Mouse (Mus musculus): ENCODE measurements around the gene Dnah2.

The Dnah2 gene

DNA sequence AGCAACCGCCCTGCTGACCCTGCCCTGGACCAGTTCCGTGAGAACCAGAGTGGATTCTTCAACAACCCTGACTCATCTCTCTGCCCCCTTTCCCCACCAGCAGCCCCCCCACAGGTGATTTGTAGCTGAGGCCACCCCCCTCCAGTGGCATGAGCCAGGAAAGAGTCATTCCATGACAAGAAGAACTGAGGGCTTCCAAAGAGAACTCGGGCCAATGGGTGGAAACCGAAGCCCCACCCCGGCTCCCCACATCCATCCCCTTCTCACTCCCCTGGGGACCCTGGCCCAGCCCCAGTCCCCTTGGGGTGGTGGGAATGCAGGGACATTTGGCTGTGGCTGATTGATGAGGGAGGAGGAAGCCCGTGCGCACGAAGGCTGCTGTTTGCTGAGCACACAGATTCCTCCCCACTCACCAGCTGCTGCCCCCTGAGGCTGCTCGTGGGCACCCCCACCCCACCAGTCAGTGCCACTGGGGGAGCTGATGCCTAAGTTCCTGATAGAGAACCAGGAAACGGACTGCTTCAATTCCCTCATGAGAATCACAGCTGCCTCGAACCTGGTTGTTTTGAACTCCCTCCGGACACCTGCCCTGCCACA lies at the start of gene Dnah2:
Dnah2 (minus strand) TSS at position 51 of the 597 bp plus-strand sequence.
- DNase-seq, result no peak

DNA sequence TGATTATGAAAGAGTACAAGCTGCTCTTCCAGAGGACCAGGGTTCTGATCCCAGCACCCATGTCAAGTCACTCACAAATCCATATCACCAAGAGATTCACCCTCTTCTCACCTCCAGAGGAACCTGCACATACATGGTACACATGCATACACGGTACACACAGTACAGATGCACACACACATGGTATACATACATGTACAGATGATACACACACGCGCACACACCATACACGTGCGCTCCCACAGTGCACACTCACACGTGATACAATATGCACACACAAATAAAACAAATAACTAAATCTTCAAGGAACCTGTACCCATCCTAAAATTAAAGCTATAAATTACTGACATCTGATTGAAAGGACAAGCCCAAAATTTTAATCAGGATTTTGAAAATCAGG lies 45.9 kb upstream of the Dnah2 start:
- DNase-seq, result no peak

DNA sequence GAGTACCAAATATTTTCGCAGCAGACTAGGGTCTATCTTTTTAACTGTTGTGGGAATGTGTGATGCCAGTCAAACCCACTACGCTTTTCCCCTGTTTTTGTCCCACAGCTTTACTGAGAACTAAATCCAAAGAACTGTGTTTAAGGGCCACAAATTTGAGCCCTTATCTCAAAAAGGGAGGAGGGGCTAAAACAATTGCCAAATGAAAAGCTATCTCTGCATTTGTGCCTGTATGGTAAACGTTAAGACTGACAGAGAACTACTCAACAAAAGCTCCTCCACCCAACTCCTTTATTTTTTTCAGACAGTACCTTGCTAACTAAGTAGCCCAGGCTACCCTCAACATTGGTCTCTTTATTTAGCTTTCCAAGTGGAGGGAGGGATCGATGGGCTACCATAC lies 43.9 kb upstream of the Dnah2 start:
- no peak for DNase-seq

DNA sequence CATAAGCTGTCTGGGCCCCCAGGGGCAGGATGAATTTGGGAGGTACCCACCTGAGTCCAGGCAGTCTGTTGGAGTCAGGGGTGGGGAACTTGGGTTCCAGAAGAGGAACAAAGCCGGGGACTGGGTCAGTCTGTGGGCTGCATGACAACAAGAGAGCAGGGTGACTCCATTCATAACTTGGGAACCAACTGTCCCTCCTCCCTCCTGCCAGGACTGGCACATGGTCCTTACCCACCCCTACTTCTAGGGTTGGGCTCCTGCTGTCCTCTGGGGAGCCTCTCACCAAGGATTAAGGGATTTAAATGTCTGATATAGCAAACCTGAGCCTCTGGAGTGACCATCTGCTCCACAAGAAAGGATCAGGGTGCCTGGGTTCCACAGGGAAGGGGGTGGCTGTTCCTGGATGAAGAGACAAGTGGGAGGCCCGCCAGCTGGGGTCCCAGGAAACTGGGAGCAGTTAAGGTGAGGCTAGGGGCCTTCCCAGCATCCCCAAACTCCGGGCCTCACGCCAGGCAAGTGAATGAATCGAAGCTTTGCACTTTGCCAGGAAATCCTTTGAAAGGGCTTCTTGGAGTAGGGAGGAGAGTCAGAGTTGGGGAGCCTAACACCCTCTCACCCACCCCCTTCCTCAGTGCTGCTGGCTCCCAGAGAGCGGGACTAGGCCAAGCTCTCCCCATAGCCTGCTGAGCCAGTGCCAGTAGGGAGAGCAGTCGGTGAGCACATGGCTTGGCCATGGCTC lies 43.2 kb upstream of the Dnah2 start:
- DNase-seq, result no peak

DNA sequence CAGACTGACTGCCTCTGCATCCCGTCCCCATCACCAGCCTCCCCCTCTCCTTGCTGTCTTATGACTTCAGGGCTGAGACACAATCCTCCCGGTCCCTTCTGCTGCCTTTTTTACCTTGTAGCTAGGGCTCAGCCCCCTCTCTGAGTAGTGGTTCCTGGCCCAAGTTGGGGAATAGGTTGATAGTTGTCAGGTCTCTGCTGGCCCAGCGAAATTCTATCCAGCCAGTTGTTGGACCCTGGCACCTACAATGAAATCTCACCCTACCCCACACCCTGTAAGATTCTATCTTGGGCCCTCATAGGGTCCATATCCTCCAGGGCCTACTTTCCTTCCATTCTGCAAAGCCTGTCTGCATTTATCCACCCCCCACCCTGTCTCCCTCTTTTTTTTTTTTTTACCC lies 42.5 kb upstream of the Dnah2 start:
- DNase-seq, result no peak

DNA sequence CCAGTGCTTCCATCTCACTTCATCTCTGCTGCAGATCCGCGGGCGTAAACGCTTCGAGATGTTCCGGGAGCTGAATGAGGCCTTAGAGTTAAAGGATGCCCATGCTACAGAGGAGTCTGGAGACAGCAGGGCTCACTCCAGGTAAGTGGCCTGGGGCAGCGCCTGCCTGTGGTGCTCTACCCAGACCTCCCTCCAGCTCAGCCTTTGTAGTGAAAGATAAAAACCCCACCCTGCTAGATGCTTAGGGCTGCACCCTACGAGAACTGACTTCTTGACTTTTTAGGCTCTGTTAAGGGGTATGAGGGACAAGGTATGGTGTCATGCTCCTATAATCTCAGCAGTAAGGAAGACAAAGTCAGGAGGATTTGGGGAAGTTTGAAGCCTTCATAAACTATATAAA lies 41.7 kb upstream of the Dnah2 start:
- DNase-seq, result no peak

DNA sequence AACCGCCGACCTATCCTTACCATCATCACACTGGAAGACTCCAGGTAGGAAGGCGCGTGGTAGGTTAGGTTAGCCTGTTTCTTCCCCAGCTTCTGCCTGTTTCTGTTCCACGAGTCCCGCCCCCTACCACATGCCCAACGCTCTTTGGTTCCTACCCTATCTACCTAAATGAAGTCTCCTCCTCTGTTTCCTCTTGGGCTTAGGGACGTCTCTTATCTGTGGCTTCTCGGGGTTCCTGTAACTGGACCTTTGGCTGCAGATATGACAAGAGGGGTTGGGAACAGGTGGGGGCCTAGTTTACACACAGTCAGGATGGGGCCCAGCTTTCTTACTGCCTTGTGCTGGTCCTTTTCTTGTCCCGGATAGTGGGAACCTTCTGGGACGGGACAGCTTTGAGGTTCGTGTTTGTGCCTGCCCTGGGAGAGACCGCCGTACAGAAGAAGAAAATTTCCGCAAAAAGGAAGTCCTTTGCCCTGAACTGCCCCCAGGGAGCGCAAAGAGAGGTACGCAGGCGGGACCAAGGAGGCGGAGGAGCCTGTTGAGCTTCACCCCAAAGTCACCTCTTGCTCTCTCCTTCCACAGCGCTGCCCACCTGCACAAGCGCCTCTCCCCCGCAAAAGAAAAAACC lies 40.4 kb upstream of the Dnah2 start:
- no peak for DNase-seq

DNA sequence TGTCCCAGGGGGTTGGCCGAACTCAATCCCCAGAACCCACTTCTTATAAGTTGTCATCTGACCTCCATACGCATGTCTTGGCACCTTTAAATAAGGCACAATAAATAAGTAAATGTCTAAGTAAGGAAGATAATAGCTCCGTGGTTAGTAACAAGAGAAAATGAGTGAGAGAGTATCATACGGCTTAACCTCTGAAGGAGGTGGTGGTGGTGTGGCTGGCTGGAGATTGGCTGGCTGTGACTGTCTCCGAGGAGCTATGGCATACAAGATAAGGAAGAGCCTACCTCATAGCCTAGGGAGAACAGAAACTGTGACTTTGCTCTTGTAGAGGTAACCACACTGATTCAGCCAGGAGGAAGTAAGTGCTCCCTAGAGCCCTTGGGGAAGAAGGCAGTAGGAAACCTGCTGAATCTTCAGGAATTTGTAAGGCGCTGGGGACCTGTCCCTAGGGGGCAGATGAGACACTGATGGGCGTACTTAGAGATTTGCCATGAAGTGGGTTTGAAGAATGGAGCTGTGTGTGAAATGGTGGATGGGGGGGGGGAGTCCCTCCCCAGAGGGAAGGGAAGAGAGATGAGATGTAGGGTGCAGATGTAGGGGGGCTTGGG lies 36.9 kb upstream of the Dnah2 start:
- no peak for DNase-seq

DNA sequence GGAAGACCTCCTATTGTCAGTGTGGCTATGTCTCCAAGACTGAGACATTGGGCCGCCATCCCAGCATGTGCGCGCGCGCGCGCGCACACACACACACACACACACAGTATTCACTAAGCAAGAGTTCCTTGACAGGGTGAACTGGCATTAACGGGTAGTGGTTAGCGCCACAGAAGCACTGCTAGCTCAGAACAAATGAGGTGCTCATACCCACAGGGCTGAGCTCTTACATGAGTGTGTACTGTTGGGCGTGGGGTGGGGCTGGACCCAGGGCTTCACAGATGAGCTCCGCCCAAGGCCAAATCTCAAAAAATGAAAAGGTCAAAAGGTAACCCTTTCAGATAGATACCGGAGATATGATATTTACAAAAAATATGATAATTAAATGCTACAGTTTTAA lies 36.0 kb upstream of the Dnah2 start:
- DNase-seq, result no peak

DNA sequence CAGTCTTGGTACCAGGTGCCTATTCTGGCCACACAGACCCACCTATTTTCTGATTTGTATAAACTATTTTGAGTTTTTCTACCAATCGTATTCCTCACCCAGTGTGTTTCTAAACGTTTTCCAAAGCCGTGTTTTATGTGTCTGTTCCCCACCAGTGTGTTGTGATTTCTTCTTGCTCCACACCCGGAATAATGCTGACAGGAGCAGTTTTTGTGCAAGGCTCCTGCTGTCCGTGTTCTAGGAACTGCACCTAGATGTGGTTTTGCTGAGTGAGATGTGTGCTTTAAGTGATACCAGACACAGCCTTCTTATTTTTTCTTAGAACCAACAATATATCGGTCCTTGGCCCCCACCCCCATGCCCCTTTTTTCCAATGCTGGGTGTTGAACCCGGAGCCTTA lies 35.1 kb upstream of the Dnah2 start:
- DNase-seq, result no peak

DNA sequence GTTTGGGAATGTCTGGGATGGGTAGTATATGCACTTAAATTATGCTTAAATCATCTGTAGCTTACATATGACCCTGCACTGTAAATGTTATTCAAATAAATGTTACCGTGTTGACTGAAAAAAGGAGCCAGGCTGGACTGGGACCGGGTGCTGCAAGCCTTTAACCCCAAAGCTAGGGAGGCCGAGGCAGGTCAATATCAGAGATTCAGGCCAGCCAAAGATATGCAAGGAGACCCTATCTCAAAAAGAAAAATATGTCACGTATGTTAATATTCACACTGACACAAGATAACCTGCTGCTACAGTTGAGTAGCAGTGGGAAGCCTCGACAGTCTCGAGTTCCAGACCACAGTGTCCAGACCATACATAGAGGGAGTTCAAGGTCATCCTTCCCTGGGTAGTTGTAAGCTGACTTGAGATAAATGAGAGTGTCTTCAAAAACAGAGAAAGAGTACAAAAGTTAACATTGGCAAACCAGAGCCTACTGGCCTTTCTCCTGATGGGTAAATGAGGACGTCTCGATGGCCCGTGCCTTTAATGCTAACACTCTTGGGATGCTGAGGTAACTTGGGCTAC lies 33.4 kb upstream of the Dnah2 start:
- no peak for DNase-seq

DNA sequence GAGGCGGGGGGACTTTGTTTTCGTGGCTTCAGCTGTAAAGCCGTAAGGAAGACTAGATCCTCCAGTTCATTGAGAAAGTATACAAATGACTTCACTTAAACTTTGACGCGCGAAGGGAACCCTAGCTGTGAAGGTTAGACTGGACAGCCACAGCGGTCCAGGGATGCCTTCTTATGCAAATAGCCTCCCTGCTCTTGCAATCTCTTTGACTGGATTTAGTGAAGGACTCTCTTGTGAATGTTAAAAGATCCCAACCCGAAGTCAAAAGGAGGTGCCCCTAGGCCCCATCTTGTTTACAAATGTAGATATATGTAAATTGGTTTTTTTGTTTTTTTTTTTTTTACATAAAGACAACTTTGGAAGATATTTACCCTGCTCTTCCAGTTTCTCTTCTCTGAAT lies 32.9 kb upstream of the Dnah2 start:
- DNase-seq, result no peak

DNA sequence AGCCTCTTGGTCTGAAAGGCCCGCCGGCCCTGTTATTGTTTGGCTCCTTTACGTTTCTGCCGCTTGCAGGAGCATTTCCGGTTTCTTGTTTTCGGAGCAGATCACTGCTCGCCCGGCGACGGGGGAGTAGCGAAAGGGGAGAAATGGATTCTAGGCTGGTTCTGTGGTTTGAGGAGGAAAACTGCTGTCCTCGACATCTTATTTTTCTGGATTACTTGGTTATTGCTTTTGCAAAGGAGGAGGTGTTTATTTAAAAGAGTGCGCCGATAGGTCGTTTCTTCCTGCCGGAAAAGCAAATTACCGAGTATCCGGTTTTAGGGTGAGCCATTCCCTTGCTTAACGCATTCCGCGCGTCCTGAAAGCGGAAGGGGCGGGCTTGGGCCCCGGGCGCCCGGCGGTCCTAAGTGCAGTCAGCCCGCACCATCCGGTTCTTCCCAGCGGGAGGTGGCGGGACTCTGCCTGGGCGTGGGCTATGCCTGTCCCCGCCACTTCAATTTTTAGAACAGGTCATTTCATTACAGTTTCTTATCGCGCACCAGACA lies 32.3 kb upstream of the Dnah2 start:
- DNase-seq, result peak; percentile 92

DNA sequence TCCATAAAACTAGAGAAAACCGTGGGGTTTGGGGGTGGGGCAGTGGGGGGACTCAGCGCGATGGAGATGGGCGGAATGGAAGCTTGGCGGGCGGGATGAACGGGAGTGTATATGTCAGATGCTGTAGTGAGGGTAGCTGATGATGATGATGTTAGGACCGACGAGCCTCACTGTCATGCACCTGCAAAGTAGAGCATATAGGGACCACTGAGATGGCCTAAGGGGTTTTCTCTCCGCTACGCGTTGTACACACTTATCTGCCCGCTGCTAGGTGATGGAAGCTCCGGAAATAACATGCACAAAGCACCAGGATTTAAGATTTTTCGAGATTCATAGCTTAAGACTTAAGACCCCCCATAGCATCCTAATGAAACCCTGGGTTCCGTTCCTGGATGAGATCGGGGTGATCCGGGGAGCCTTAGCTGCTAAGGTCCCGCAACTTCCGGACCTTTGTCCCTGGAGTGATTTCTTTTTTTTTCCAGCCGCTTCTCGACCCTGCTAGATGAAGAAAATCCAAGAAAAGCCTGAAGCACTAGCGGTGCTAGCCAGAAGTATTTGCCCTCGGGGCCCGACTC lies 31.7 kb upstream of the Dnah2 start:
- no peak for DNase-seq

DNA sequence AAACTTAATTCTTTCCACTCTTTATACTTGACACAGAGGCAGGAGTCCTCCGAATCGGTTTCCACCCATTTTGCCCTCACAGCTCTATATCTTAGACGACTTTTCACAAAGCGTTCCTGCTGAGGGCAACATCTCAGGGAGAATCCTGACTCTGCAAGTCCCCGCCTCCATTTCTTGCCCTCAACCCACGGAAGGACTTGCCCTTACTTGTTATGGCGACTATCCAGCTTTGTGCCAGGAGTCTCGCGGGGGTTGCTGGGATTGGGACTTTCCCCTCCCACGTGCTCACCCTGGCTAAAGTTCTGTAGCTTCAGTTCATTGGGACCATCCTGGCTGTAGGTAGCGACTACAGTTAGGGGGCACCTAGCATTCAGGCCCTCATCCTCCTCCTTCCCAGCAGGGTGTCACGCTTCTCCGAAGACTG lies 31.2 kb upstream of the Dnah2 start, which contains the start of the genes Wrap53 and Trp53:
Wrap53 (minus strand) TSS at position 165 of the 424 bp plus-strand sequence.
Trp53 (plus strand) TSS at position 269 of the 424 bp plus-strand sequence.
- DNase-seq, result peak; percentile 91

DNA sequence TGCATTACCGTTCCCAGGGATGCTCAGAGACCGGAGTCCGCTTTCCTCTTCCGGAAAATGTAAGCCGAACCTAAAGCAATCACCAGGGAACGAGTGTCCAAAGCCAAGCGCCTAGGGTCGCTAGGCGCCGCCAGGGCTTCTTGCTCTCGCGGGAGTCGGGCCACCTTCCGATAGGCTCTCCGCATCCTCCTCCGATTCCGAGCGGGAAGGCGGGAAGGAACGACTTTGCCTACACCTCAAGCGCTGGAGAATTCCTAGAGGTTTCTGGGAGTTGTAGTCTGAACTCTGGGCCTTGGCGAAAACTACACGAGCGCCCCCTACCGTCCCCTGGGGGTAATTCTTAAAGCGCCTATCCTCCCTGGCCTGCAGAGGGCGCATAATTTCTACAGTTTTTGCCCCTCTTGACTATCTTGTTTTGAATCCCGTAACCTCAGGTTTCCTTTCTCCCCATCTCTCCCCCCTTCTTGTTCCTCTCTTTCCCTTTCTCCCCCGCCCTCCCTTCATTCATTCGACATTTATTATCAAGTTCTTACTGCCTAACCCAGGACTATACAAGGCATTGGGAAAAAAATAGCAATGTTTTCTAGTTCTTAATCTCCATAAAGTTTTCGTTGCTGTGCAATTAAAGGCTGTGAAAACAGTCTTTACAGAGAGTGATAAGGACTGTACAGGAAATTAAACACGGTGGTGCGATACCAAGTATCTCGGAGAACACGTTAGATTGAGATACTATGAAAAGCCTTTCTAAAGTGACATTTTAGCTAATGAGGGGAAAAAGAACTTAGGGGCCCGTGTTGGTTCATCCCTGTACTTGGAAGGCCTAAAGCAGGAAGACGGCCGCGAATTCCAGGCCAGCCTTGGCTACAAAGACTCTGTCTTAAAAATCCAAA lies 30.5 kb upstream of the Dnah2 start:
- DNase-seq, result peak; percentile 94

DNA sequence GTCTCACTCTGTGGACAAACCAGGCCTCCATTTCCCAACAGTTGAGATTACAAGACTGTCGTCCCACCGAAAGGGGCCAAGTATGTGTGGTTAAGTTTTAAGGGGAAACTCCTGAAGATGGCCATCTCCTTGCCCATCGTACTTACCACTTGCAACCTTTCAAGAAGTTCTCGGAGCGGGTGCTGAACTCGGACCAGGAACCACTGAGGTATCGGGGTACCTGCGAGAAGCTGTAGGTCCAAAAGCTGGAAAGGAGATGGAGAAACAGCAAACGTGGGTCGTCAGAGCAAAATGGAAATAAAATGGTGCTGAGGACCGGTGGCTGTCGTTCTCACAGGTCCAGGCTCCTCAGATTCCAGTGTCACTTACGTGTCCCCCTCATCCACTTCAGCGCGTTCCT lies 29.4 kb upstream of the Dnah2 start:
- no peak for DNase-seq

DNA sequence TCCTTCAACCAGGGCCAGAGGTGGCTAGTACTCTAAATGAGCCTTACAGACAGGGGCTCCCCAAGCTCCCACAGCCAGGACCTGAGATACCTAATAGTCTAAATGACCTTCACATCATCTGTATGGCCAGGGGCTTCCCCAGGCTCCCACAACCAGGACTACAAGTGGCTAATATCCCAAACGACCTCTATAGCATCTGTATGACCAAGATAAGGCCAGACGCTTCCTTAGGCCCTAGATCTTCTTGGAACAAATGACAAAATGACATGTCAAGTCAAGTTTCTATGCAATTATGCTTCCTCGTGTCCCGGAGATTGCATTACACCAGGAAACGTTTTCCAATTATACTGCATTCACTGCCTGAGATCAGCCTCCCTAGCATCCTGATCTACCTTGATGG lies 27.4 kb upstream of the Dnah2 start:
- DNase-seq, result no peak

DNA sequence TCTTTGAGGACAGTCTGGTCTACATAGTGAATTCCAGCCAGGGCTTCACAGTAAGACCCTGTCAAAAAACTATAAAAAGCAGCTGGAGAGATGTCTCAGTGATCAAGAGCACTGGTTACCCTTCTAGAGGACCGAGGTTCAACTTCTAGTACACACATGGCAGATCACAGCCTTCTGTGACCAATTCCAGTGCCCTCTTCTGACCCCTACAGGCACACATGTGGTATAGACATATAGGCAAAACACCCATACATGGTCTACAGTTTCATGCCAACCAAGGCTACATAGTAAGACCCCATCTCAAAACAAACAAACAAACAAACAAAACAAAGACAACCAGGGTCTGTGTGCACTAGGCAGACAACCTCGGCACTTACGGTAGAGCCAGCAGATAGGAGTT lies 26.3 kb upstream of the Dnah2 start:
- DNase-seq, result peak; percentile 55

DNA sequence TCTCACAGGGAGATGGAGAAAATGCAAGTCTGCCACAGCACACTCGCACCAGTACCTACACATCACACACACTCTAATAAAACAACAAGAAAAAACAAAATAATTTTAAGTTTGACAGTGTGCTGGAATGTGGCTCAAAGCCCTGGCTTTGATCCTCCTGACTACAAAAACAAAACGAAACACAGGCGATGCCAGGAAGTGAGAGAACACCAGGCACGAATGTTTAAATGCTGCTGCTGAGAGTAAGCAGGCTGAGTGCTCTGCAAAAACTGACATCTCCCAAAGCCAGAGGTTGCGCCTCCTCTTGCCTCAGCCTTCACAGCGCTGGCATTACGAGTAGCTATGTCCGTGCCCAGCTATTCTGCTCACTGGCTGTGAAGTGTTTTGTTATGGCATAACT lies 16.2 kb upstream of the Dnah2 start:
- no peak for DNase-seq

DNA sequence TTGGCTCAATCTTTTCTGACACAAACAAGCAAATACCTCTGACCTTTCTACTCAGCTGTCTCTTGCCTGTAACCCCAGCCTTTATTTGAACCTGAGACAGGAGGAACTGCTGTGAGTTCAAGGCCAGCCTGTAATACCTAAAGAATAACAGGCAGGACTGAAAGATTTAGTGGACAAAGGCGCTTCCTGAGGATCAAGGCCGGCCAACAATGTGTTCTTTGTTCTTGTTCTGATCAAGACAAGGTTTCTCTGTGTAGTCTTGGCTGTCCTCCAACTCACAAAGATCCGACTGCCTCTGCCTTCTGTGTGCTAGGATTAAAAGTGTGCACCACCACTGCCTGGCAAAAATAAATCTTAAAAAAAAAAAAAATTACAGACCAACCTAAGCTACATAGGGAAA lies 15.5 kb upstream of the Dnah2 start:
- no peak for DNase-seq

DNA sequence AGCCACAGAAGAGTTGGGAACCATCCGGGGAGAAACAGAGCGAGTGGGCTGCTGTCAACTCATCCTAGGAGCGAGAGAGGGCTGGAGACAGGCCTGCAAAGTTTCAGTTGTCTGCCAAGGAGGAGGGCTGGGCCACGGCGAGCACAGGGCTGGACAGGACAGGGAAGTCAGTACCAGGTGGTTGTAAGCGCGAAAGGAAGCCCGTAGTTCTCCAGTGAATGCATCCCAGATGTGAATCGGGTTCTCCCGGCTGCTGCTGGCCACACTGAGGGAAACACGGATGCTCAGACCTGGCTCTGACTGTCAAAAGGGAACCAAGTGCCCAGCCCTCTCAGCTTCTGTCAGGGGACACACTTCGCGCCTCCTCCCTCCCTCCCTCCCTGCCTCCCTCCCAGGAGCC lies 14.5 kb upstream of the Dnah2 start:
- no peak for DNase-seq
